Mouse (Mus musculus): ENCODE results near the gene Atg9b. TPM values are rescaled to one million over a fixed set of nuclear protein-coding genes. Genes with fewer than 3 reads are reported as not detected.

Gene Atg9b
- polyA plus RNA-seq, 1 experiment = 1.1 TPM

DNA sequence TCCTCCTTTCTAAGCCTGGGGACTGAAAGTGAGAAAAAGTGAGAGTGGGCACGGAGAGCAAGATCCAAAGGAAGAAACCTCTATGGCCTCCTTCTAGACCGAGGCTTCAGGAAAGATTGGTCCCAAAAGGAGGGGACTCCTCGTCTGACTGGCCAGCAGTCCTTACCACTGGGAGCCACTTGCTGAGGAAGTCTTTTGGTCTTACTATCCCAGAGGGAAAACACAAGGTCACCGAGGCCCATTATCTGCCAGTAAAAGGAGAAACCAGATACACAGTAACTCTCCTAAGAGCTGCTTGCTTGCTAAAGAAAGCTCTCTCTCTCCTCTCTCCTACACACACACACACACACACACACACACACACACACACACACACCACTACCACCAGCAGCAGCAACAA is 38.6 kb downstream of the Atg9b start:
- WGBS = 55% methylated on average over 4 of the region's 4 CpGs
- Histone ChIP-seq H3K4me1 (ENCODE audit: control insufficient read depth, insufficient read depth, low read length) (no peaks in the 10 kb centered on the region; the same call in 1 of the 2 replicates), H3K4me3 (replicated peaks; ENCODE audit: control insufficient read depth, low read depth, low read length) (no peak overlapping the region), H3K27ac (ENCODE audit: control insufficient read depth, insufficient read depth, low read depth, low read length, poor library complexity) (no peak overlapping the region)
- TF ChIP-seq POLR2A (IDR thresholded peaks at IDR 0.05; ENCODE audit: borderline replicate concordance, control insufficient read depth, low read depth, low read length) (no peak), CTCF (IDR thresholded peaks at IDR 0.05; ENCODE audit: control insufficient read depth, insufficient read depth, low read length) (no peak)

DNA sequence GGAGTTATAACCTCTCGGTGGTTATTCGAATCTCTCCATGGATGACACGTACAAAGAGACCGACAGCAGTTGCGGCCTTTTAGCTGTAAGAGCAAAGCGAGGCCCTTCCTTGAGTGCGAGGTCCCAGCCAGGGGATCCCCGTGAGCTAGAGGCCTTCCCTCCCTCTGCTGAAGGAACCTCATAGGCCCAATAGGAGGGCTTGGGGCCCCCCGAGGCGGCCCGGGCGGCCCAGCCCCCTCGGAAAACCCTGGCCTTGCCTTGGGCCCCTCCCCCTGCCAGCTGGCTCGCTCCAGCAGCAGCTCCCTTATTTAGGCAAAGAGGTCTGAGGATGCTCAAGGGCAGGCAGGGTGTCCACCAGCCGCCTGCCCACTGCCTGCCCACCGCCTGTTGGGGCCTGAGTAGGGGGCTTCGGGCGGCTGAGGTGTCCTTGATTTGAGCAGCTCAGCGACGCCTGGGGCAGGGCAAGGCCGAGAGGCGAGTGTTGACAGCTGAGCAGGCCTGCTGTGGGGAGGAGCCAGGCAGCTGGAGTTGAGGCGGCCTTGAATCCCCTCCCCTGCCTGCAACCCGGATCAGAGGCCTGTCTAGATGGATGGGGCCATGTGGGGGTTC is 39.6 kb downstream of the Atg9b start:
- H3K27ac ChIP-seq (ENCODE audit: control insufficient read depth, insufficient read depth, low read depth, low read length, poor library complexity) = no peak overlapping the region
- TF ChIP-seq CTCF (IDR thresholded peaks at IDR 0.05; ENCODE audit: control insufficient read depth, insufficient read depth, low read length) (no peak), POLR2A (IDR thresholded peaks at IDR 0.05; ENCODE audit: borderline replicate concordance, control insufficient read depth, low read depth, low read length) (no peak)
- H3K4me3 ChIP-seq (replicated peaks; ENCODE audit: control insufficient read depth, low read depth, low read length) = no peak overlapping the region
- 21% methylated on average over 24 of the region's 24 CpGs for WGBS
- H3K4me1 ChIP-seq (ENCODE audit: control insufficient read depth, insufficient read depth, low read length) = no peaks in the 10 kb centered on the region; the same call in 1 of the 2 replicates

DNA sequence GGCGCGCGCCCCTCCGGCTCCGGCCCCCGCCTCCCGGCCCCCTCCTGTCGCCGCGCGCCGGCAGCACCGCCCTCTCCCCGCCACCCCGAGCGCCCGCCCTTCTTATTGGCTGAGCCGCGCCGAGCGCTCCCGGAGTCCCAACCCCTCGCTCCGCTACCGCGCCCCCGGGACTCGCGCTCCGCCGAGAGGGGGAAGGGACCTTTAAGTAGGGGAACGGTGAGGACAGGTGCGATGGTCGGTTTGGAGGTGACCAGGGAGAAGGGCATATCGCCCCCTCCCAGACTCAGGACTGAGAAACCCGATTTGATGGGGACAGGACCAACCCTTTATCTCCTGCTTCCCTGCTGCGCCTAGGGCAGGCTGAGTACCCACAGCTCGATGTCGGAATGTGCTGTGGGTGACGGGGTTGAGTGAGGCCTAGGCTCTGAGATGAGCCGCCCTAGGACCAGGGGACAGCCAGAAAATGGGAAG is 40.2 kb downstream of the Atg9b start:
- Histone ChIP-seq H3K4me1 (ENCODE audit: control insufficient read depth, insufficient read depth, low read length) (no peaks in the 10 kb centered on the region; the same call in 1 of the 2 replicates), H3K4me3 (replicated peaks; ENCODE audit: control insufficient read depth, low read depth, low read length) (no peak overlapping the region), H3K27ac (ENCODE audit: control insufficient read depth, insufficient read depth, low read depth, low read length, poor library complexity) (no peak overlapping the region)
- 2% methylated on average over 41 of the region's 41 CpGs for WGBS
- TF ChIP-seq POLR2A (IDR thresholded peaks at IDR 0.05; ENCODE audit: borderline replicate concordance, control insufficient read depth, low read depth, low read length) (no peak), CTCF (IDR thresholded peaks at IDR 0.05; ENCODE audit: control insufficient read depth, insufficient read depth, low read length) (no peak)

GRCm38 (mm10) chr5:24351278-24351677 is 40.7 kb downstream of the Atg9b start, which contains the start of gene Kcnh2:
Kcnh2 (minus strand) TSS chr5:24351604.
- WGBS = under 1% methylated on average over 37 of the region's 53 CpGs
- Histone ChIP-seq H3K27ac (ENCODE audit: control insufficient read depth, insufficient read depth, low read depth, low read length, poor library complexity) (no peak within 1 kb of the TSS), H3K4me1 (ENCODE audit: control insufficient read depth, insufficient read depth, low read length) (no peaks in the 10 kb centered on the region; the same call in 1 of the 2 replicates), H3K4me3 (replicated peaks; ENCODE audit: control insufficient read depth, low read depth, low read length) (no peak within 1 kb of the TSS)
- TF ChIP-seq CTCF (IDR thresholded peaks at IDR 0.05; ENCODE audit: control insufficient read depth, insufficient read depth, low read length) (no peak), POLR2A (IDR thresholded peaks at IDR 0.05; ENCODE audit: borderline replicate concordance, control insufficient read depth, low read depth, low read length) (no peak)

DNA sequence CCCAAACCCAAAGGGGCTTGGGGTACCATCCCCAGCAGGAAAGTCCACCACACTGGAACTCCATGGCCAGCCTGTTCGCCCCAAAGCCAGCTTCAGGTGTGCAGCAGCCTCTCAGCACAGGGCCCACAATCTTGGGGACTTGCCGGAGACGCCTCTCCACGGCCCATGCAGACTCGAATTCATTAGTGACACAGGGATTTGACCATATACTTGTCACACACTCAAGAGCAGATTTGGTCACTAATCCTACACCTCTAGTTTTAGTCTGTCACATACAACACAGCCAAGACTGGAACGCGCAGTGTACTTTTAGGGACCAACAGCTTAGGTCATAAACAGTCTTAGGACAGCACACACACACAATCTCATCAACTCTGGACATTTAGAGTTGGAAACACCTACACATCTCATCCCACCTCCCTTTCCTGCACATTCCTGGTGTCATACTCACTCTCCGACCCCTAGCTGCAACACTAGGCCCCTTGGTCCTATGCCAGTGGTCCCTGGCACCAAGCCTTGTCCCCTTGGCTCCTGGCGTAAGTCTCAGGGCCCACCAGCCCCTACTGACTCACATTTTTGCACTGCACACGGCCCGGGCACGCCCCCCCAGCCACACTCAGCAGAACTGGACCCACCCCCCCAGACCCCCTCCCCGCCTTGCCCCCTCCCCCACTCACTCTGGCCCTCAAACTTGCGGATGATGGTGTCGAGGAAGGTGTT is 41.3 kb downstream of the Atg9b start:
- no peaks in the 10 kb centered on the region; the same call in 1 of the 2 replicates for H3K4me1 ChIP-seq (ENCODE audit: control insufficient read depth, insufficient read depth, low read length)
- H3K27ac ChIP-seq (ENCODE audit: control insufficient read depth, insufficient read depth, low read depth, low read length, poor library complexity) = no peak overlapping the region

GRCm38 (mm10) chr5:24350073-24350472 is 41.9 kb downstream of the Atg9b start:
- WGBS = 65% methylated on average over 3 of the region's 3 CpGs
- H3K4me3 ChIP-seq (replicated peaks; ENCODE audit: control insufficient read depth, low read depth, low read length) = no peak overlapping the region
- TF ChIP-seq POLR2A (IDR thresholded peaks at IDR 0.05; ENCODE audit: borderline replicate concordance, control insufficient read depth, low read depth, low read length) = no peak
- TF ChIP-seq CTCF (IDR thresholded peaks at IDR 0.05; ENCODE audit: control insufficient read depth, insufficient read depth, low read length) = no peak
- no peaks in the 10 kb centered on the region; the same call in 1 of the 2 replicates for H3K4me1 ChIP-seq (ENCODE audit: control insufficient read depth, insufficient read depth, low read length)
- no peak overlapping the region for H3K27ac ChIP-seq (ENCODE audit: control insufficient read depth, insufficient read depth, low read depth, low read length, poor library complexity)

More for the DNA sequence above, 41.3 kb downstream of the Atg9b start:
- WGBS = 52% methylated on average over 15 of the region's 15 CpGs
- H3K4me3 ChIP-seq (replicated peaks; ENCODE audit: control insufficient read depth, low read depth, low read length) = no peak overlapping the region
- TF ChIP-seq CTCF (IDR thresholded peaks at IDR 0.05; ENCODE audit: control insufficient read depth, insufficient read depth, low read length) (no peak), POLR2A (IDR thresholded peaks at IDR 0.05; ENCODE audit: borderline replicate concordance, control insufficient read depth, low read depth, low read length) (no peak)

DNA sequence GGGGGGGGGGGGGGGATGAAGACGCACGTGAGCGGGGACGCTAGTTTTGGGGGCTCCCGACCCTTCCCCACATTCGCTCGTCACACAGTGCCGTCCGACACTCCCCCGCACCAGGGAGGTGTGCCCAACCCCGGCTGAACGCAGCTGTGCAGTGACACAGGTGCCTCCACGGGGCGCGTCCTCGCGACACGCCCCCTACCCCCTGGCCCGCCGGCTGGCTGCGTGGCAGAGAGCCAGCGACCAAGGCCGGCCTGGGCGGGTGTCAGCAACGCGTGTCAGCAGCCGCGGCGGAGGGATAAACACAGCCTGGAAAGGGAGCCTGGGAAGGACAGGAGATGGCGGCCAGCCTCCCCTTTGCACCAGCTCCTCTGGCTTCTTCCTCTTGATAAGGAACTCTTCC is 43.4 kb downstream of the Atg9b start:
- Histone ChIP-seq H3K4me1 (ENCODE audit: control insufficient read depth, insufficient read depth, low read length) (no peaks in the 10 kb centered on the region; the same call in 1 of the 2 replicates), H3K4me3 (replicated peaks; ENCODE audit: control insufficient read depth, low read depth, low read length) (no peak overlapping the region), H3K27ac (ENCODE audit: control insufficient read depth, insufficient read depth, low read depth, low read length, poor library complexity) (no peak overlapping the region; the same call in 1 of the 2 replicates)
- TF ChIP-seq POLR2A (IDR thresholded peaks at IDR 0.05; ENCODE audit: borderline replicate concordance, control insufficient read depth, low read depth, low read length) (no peak), CTCF (IDR thresholded peaks at IDR 0.05; ENCODE audit: control insufficient read depth, insufficient read depth, low read length) (no peak)
- WGBS = under 1% methylated on average over 30 of the region's 30 CpGs

DNA sequence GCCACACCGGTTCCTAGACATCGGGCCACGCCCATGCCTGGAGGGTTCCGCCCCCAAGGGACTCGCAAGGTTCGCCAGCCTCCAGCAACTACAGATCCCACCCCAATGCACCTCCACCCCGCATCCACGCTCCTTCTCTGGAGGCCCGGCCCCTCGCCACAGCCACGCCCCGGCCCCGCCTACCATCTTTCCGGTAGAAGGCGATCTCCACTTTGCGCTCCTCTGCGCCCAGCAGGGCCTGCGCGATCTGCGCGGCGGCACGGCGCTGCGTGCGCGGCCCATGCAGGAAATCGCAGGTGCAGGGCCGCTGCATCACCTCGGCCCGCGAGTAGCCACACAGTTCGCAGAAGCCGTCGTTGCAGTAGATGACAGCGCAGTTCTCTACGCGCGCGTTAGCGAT is 43.8 kb downstream of the Atg9b start:
- WGBS = under 1% methylated on average over 41 of the region's 41 CpGs
- H3K4me1 ChIP-seq (ENCODE audit: control insufficient read depth, insufficient read depth, low read length) = no peaks in the 10 kb centered on the region; the same call in 1 of the 2 replicates
- H3K27ac ChIP-seq (ENCODE audit: control insufficient read depth, insufficient read depth, low read depth, low read length, poor library complexity) = no peak overlapping the region
- peak overlapping the region; percentile 49 for H3K4me3 ChIP-seq (replicated peaks; ENCODE audit: control insufficient read depth, low read depth, low read length)
- TF ChIP-seq POLR2A (IDR thresholded peaks at IDR 0.05; ENCODE audit: borderline replicate concordance, control insufficient read depth, low read depth, low read length) = peak; percentile 35; the same call in 1 of the 2 replicates
- no peak for TF ChIP-seq CTCF (IDR thresholded peaks at IDR 0.05; ENCODE audit: control insufficient read depth, insufficient read depth, low read length)

Measured in bone marrow, adult 2 months (tissue).